Mouse (Mus musculus) megakaryocyte, embryonic 14.5 days (primary cell): ENCODE results near the gene Akap3.

ENCODE experiments used
- FLI1 ChIP-seq: IDR thresholded peaks from 2 replicates; pipeline ENCODE4 v1.6.1; 2012; ENCODE audit warnings: low read length, inconsistent platforms, mixed read lengths
- GATA1 ChIP-seq: IDR thresholded peaks from 3 replicates; pipeline ENCODE4 v1.6.1; 2012; ENCODE audit warnings: mixed read lengths, low read length, inconsistent platforms, borderline replicate concordance

DNA sequence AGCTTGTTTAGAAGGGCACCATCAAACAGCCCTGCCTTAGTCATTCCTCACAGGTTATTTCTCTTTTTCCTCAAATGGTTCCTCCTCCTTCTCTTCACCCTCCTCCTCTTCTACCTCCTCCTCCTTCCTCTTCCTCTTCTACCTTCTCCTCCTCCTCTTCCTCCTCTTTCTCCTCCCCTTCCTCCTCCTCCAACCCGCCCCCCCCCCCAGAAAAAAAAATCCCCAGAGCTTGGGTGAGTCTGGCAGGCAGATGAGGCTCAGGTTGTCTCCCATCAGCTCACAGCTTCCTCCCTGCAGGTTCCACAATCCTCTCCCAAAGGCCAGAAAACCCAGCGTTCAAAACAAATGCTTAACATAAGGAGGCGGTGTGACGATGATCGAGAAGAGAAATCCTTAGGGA, 54.5 kb downstream of the Akap3 start:
- TF ChIP-seq GATA1, result no peak
- TF ChIP-seq FLI1, result no peak
